Mouse (Mus musculus) small intestine, adult 2 months (tissue): ENCODE data around the gene Dnttip2.

ENCODE experiments used
- CTCF ChIP-seq: fragments of 200-500 bp; IDR thresholded peaks from 2 replicates; pipeline ENCODE4 v1.5.1; 2012; ENCODE audit warnings: low read depth, mild to moderate bottlenecking, control low read depth, inconsistent platforms, low read length, moderate library complexity, mixed read lengths; ENCODE audit not compliant: insufficient replicate concordance, insufficient read length; ENCODE audit errors: extremely low read depth
- POLR2A ChIP-seq: fragments of 200-500 bp; IDR thresholded peaks from 2 replicates; pipeline ENCODE4 v1.6.1; 2012; ENCODE audit warnings: low read depth, mild to moderate bottlenecking, control low read depth, inconsistent platforms, low read length, moderate library complexity

GRCm38 (mm10) chr3:122292300-122293222, 18.4 kb downstream of the Dnttip2 start:
- no peak for TF ChIP-seq CTCF
- no peak for TF ChIP-seq POLR2A
